Mouse (Mus musculus) testis, adult 2 months (tissue): ENCODE data around the gene Rbm20. TPM values are rescaled to one million over a fixed set of nuclear protein-coding genes. Genes with fewer than 3 reads are reported as not detected.

Experiments used
- H3K27ac ChIP-seq: fragments of 200-500 bp; 2 replicates; pipeline ENCODE4 v1.5.1; 2012; ENCODE audit warnings: low read depth, low read length; ENCODE audit not compliant: control insufficient read depth, insufficient read depth
- H3K27me3 ChIP-seq: fragments of 200-500 bp; 2 replicates; pipeline ENCODE4 v1.6.1; 2012; ENCODE audit warnings: mild to moderate bottlenecking, low read length, moderate library complexity; ENCODE audit not compliant: control insufficient read depth, insufficient read depth
- H3K36me3 ChIP-seq: fragments of 200-500 bp; 2 replicates; pipeline ENCODE4 v1.6.1; 2012; ENCODE audit warnings: mild to moderate bottlenecking, low read length; ENCODE audit not compliant: control insufficient read depth, insufficient read depth
- H3K4me1 ChIP-seq: fragments of 200-500 bp; 2 replicates; pipeline ENCODE4 v1.6.1; 2012; ENCODE audit warnings: low read length; ENCODE audit not compliant: control insufficient read depth, insufficient read depth
- H3K4me3 ChIP-seq: fragments of 200-500 bp; 2 replicates; pipeline ENCODE4 v1.5.1; 2012; ENCODE audit warnings: low read depth, mild to moderate bottlenecking, low read length, moderate library complexity, mixed read lengths; ENCODE audit not compliant: control insufficient read depth
- CTCF ChIP-seq: fragments of 200-500 bp; IDR thresholded peaks from 2 replicates; pipeline ENCODE4 v1.5.1; 2012; ENCODE audit warnings: low read depth, mild to moderate bottlenecking, inconsistent platforms, low read length, moderate library complexity; ENCODE audit not compliant: control insufficient read depth, insufficient read depth, insufficient replicate concordance
- POLR2A ChIP-seq: fragments of 200-500 bp; IDR thresholded peaks from 2 replicates; pipeline ENCODE4 v1.6.1; 2012; ENCODE audit warnings: low read depth, mild to moderate bottlenecking, inconsistent platforms, low read length, moderate library complexity; ENCODE audit not compliant: control insufficient read depth
- polyA plus RNA-seq: library from polyadenylated mRNA; depleted of rRNA; stranded (reverse); fragments of >200 nt; gene quantifications from 2 replicates; pipeline ENCODE4 v1.2.3, GENCODE M21; 2012

The Rbm20 gene
- polyA plus RNA-seq, 1 experiment: 0.78 TPM

- no peak overlapping the region for H3K27ac ChIP-seq
- H3K4me1 ChIP-seq: peaks cover 16% of the 10 kb centered on the region
- no peak overlapping the region for H3K4me3 ChIP-seq
- H3K36me3 ChIP-seq: no peaks in the 10 kb centered on the region
- no peak for TF ChIP-seq POLR2A
- no peak for TF ChIP-seq CTCF
- H3K27me3 ChIP-seq: no peaks in the 10 kb centered on the region; the same call in 1 of the 2 replicates
These were observed 2.8 kb upstream of the Rbm20 start for GRCm38 (mm10) chr19:53674131-53674925.

GRCm38 (mm10) chr19:53676228-53676627 lies 878 bp upstream of the Rbm20 start:
- no peak for TF ChIP-seq CTCF
- no peak for TF ChIP-seq POLR2A

GRCm38 (mm10) chr19:53679194-53679593 lies 2.1 kb downstream of the Rbm20 start:
- Histone ChIP-seq H3K4me3 (no peak overlapping the region), H3K27me3 (no peaks in the 10 kb centered on the region; the same call in 1 of the 2 replicates), H3K36me3 (no peaks in the 10 kb centered on the region), H3K4me1 (peaks cover 16% of the 10 kb centered on the region), H3K27ac (no peak overlapping the region)
- TF ChIP-seq POLR2A (no peak), CTCF (no peak)

More at GRCm38 (mm10) chr19:53676228-53676627, 878 bp upstream of the Rbm20 start:
- Histone ChIP-seq H3K27me3 (no peaks in the 10 kb centered on the region; the same call in 1 of the 2 replicates), H3K4me1 (peaks cover 16% of the 10 kb centered on the region), H3K27ac (no peak overlapping the region), H3K4me3 (peak overlapping the region; percentile 57), H3K36me3 (no peaks in the 10 kb centered on the region)

- H3K27ac ChIP-seq: no peak overlapping the region
- H3K4me1 ChIP-seq: peaks cover 16% of the 10 kb centered on the region
- no peaks in the 10 kb centered on the region for H3K36me3 ChIP-seq
- no peak overlapping the region for H3K4me3 ChIP-seq
- TF ChIP-seq POLR2A (no peak), CTCF (no peak)
- no peaks in the 10 kb centered on the region; the same call in 1 of the 2 replicates for H3K27me3 ChIP-seq
These were observed 2.9 kb downstream of the Rbm20 start for GRCm38 (mm10) chr19:53679981-53680380.

- Histone ChIP-seq H3K4me3 (no peak overlapping the region), H3K4me1 (peaks cover 5% of the 10 kb centered on the region), H3K27me3 (no peaks in the 10 kb centered on the region), H3K27ac (no peak overlapping the region), H3K36me3 (no peaks in the 10 kb centered on the region)
- TF ChIP-seq CTCF (no peak), POLR2A (no peak)
These were observed 5.3 kb downstream of the Rbm20 start for GRCm38 (mm10) chr19:53682427-53682826.

- Histone ChIP-seq H3K27me3 (no peaks in the 10 kb centered on the region), H3K36me3 (no peaks in the 10 kb centered on the region), H3K4me1 (no peaks in the 10 kb centered on the region), H3K4me3 (no peak overlapping the region), H3K27ac (no peak overlapping the region)
- TF ChIP-seq CTCF (no peak), POLR2A (no peak)
These were observed 10.5 kb downstream of the Rbm20 start for GRCm38 (mm10) chr19:53687592-53687991.

GRCm38 (mm10) chr19:53690816-53691215 lies 13.7 kb downstream of the Rbm20 start:
- no peak overlapping the region for H3K27ac ChIP-seq
- no peaks in the 10 kb centered on the region for H3K4me1 ChIP-seq
- TF ChIP-seq POLR2A: no peak
- TF ChIP-seq CTCF: no peak
- H3K4me3 ChIP-seq: no peak overlapping the region
- no peaks in the 10 kb centered on the region for H3K27me3 ChIP-seq
- no peaks in the 10 kb centered on the region for H3K36me3 ChIP-seq
